Mouse (Mus musculus) limb, embryonic 13.5 days (tissue): ENCODE data around the gene Olfr320. TPM values are rescaled to one million over a fixed set of nuclear protein-coding genes. Genes with fewer than 3 reads are reported as not detected.
"Not testable (repeated sequence)": the region's sequence is repeated elsewhere in the genome, so short reads cannot be mapped to it uniquely, and the experiment has no call there.

Source experiments
- ATAC-seq: fragments of 200-750 bp; cut with Nextera tagmentation; 2 replicates; pipeline ENCODE4 v1.8.0; 2017; ENCODE audit warnings: low read depth, moderate number of reproducible peaks, moderate TSS enrichment; ENCODE audit not compliant: low FRiP score
- H3K27ac ChIP-seq: fragments of 300-500 bp; sonication (generic); 2 replicates; pipeline ENCODE4 v1.5.1; 2015; ENCODE audit warnings: inconsistent platforms, mild to moderate bottlenecking, moderate library complexity
- H3K27me3 ChIP-seq: fragments of 300-500 bp; sonication (generic); 2 replicates; pipeline ENCODE4 v1.6.1; 2015; ENCODE audit warnings: mild to moderate bottlenecking, inconsistent platforms
- H3K36me3 ChIP-seq: fragments of 300-500 bp; sonication (generic); 2 replicates; pipeline ENCODE4 v1.6.1; 2015; ENCODE audit warnings: inconsistent platforms, mild to moderate bottlenecking, moderate library complexity
- H3K4me1 ChIP-seq: fragments of 300-500 bp; sonication (generic); 2 replicates; pipeline ENCODE4 v1.6.1; 2015; ENCODE audit warnings: inconsistent platforms
- H3K4me2 ChIP-seq: fragments of 300-500 bp; sonication (generic); replicated peaks from 2 replicates; pipeline ENCODE4 v1.6.1; 2015; ENCODE audit warnings: inconsistent platforms, mild to moderate bottlenecking, moderate library complexity
- H3K4me3 ChIP-seq: fragments of 300-500 bp; sonication (generic); 2 replicates; pipeline ENCODE4 v1.5.1; 2015; ENCODE audit warnings: moderate library complexity, mild to moderate bottlenecking, inconsistent platforms
- H3K9ac ChIP-seq: fragments of 300-500 bp; sonication (generic); 2 replicates; pipeline ENCODE4 v1.6.1; 2015; ENCODE audit warnings: mild to moderate bottlenecking, inconsistent platforms
- H3K9me3 ChIP-seq: fragments of 300-500 bp; sonication (generic); 2 replicates; pipeline ENCODE4 v1.6.1; 2016; ENCODE audit warnings: inconsistent platforms
- WGBS: fragments of 180-500 bp; shearing (Covaris S2); methylation state at CpG from one replicate; pipeline ENCODE4 v1.1.7; 2015; 5-methylcytosine and 5-hydroxymethylcytosine counted together
- polyA plus RNA-seq: library from polyadenylated mRNA; unstranded; fragments of >200 nt; fragmentation: Nextera tagmentation; extraction: Ambion mirVana; gene quantifications from 2 replicates; pipeline ENCODE4 v1.2.1, GENCODE M21; 2015

The Olfr320 gene
- polyA plus RNA-seq, 1 experiment from 2014 or later, result not detected

DNA sequence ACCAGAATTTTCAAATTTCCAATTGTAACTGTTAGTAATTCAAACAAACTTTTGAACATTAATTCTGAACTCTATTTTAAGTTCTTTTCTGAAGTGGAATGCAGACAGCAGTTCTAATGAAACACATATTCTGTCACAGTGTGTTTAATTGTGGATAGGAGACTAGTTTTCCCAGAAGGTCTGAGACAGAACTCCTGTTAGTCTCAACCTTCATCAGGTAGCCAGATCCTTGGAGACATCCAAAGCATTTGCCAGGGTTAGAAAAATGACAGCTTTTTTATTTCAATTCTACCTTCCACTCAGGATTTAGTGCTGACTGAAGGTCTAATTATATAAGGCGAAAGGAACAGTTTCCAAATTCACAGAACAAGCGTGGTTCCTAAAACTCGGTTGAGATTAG is 18.0 kb downstream of the Olfr320 start, which contains the start of gene Olfr319:
Olfr319 (plus strand) TSS at position 301 of the 400 bp plus-strand sequence.
- H3K9me3 ChIP-seq, result peaks cover 14% of the 10 kb centered on the region; the same call in 1 of the 2 replicates
- H3K27ac ChIP-seq, result no peak within 1 kb of the TSS
- WGBS, result 81% methylated on average over 3 of the region's 3 CpGs
- H3K4me2 ChIP-seq, result no peak within 1 kb of the TSS
- no peak within 1 kb of the TSS for H3K9ac ChIP-seq
- no peaks in the 10 kb centered on the region for H3K4me1 ChIP-seq
- H3K27me3 ChIP-seq, result no peaks in the 10 kb centered on the region
- no peak within 1 kb of the TSS for H3K4me3 ChIP-seq
- no peak for ATAC-seq
- no peaks in the 10 kb centered on the region for H3K36me3 ChIP-seq

DNA sequence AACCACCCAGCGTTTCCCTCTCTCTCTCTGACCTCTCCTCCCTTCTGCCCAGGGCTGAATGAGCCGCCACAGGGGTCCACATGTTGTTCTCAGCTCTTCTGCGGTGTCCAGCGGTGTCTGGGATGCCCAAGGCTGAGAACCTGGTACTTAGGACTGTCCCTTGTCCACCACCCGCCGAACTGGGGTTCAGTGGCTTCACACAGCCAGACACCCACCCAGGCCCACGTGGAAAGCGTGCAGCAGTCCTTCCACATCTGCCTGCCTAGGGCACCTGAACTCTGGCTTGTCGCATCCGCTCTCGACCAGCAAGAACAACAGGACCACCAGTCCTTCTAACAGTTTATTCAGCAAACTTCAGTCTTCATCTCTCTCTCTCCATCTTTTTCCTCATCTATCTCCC is 28.2 kb downstream of the Olfr320 start:
- no peak overlapping the region for H3K4me2 ChIP-seq
- H3K36me3 ChIP-seq, result no peaks in the 10 kb centered on the region
- H3K27me3 ChIP-seq, result no peaks in the 10 kb centered on the region
- H3K9ac ChIP-seq, result no peak overlapping the region
- no peak overlapping the region for H3K27ac ChIP-seq
- no peaks in the 10 kb centered on the region for H3K4me1 ChIP-seq
- ATAC-seq, result no peak
- H3K4me3 ChIP-seq, result no peak overlapping the region
- 82% methylated on average over 11 of the region's 11 CpGs for WGBS
- H3K9me3 ChIP-seq, result no peaks in the 10 kb centered on the region

DNA sequence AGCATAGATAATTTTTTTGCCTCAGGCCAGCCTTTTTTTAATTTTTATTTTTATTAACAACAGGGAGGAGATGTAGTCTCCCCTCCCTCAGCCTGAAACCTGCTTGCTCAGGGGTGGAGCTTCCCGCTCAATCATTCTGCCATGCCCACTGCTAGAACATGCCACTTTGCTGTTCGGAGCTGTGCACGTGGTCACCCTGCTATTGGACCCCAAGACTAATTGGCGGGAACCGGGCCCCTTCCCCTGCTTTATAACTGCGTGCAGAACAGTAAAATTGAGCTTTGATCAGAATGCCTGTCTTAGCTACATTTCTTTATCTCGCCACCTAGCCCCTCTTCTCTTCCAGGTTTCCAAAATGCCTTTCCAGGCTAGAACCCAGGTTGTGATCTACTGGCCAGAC is 36.8 kb downstream of the Olfr320 start:
- not testable (repeated sequence) for H3K4me2 ChIP-seq, H3K27ac ChIP-seq, ATAC-seq, H3K36me3 ChIP-seq, H3K4me3 ChIP-seq, H3K27me3 ChIP-seq, H3K9me3 ChIP-seq, H3K9ac ChIP-seq, H3K4me1 ChIP-seq
- 92% methylated on average over 7 of the region's 7 CpGs for WGBS

DNA sequence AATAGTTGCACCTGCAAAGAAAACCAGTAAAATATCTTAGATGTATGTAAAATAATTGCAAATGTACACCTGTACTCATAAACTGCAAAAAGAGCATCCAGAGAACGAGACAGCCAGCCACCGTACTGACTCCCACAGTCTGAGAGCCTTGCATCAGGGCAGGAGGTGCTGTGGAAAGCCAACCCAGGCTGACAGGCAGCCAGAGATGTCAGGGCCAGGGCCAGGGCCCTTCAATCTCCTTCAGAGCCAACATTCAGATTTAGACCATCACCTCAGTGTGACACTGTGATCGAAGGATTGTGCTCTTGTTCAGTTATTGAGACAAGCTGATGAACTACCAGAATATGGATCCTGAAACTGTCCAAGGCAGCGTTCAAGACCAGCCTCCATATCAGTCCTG is 38.8 kb downstream of the Olfr320 start:
- H3K27me3 ChIP-seq, result no peaks in the 10 kb centered on the region
- no peaks in the 10 kb centered on the region for H3K36me3 ChIP-seq
- no peak overlapping the region for H3K9ac ChIP-seq
- 77% methylated on average over 4 of the region's 4 CpGs for WGBS
- no peak for ATAC-seq
- no peaks in the 10 kb centered on the region for H3K4me1 ChIP-seq
- no peak overlapping the region for H3K27ac ChIP-seq
- no peak overlapping the region for H3K4me2 ChIP-seq
- no peak overlapping the region for H3K4me3 ChIP-seq
- H3K9me3 ChIP-seq, result no peaks in the 10 kb centered on the region

DNA sequence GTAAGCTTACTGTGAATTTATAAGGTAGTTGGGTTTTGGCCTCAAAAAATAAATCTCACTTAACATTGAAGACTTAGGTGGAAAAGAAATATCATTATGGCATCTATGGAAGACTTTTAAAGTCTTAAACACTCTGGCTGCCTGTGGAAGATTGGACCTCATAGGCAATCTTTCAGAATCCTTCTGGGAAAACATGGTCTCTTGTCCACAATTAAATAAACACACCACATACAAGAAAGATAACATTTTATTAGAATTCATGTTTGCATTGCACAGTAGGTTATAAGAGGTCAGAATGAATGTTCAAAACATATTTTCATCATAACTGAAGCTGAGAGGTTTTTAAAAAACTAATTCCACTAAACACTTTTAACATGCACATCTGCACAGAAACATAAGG is 43.0 kb downstream of the Olfr320 start, which contains the start of gene Olfr318:
Olfr318 (minus strand) TSS at position 101 of the 400 bp plus-strand sequence.
- Histone ChIP-seq H3K4me2 (no peak within 1 kb of the TSS), H3K9ac (no peak within 1 kb of the TSS), H3K27ac (no peak within 1 kb of the TSS), H3K9me3 (no peaks in the 10 kb centered on the region), H3K4me3 (no peak within 1 kb of the TSS), H3K36me3 (no peaks in the 10 kb centered on the region), H3K4me1 (no peaks in the 10 kb centered on the region), H3K27me3 (no peaks in the 10 kb centered on the region)
- ATAC-seq, result no peak

DNA sequence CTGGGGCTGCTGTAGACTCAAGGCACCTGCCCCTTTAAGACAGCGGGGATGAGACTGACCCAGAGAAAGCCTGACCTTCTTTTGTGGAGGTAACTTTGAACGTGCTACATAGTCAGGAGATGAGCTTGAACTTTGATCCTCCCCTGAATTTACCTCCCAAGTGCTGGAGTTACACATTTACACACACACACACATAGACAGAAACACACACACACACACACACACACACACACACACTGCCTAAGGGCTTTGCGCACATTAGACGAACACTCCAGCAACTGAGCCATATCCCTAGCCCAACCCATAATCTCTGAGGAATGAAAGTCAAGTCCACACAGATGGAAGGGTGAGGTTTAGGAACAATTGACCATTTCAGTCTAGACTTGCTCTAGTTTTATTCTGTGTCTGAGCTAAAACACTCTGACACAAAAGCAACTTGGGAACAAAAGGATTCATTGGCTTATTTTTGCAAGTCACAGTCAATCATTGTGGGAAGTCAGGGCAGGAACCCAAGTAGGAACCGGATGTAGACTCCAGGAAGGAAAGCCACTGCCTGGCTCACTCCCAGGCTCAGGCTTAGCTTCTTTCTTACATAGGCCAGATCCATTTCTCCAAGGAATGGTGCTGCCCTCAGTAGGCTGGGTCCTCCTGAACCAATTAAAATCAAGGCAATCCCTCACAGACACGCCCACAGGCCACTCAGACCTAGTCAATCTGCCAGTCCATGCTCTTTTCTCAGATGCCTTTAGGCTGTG is 47.2 kb downstream of the Olfr320 start:
- H3K4me1 ChIP-seq, ATAC-seq, H3K4me2 ChIP-seq, H3K36me3 ChIP-seq, H3K9ac ChIP-seq, H3K9me3 ChIP-seq, H3K27me3 ChIP-seq, H3K4me3 ChIP-seq, H3K27ac ChIP-seq: not testable (repeated sequence)
- WGBS, result 81% methylated on average over 6 of the region's 6 CpGs

DNA sequence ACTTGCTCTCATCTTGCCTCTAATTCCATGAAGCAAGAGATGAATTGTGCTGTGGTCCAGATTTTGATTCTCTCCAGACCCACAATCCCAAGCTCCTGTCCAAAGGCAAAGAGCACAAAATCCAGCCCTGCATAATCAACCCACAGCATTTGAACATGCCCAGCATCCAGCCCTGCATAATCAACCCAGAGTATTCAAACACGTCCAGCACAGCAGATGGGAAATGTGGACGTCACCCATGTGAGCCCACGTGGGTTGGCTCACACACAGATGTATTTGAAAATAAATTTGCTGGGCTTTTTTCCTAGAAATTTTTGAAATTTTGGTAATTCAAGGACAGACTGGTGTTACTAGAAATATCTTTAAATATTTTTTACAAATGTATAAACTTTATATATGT is 52.5 kb downstream of the Olfr320 start:
- H3K4me2 ChIP-seq, result no peak overlapping the region
- H3K9me3 ChIP-seq, result no peaks in the 10 kb centered on the region
- ATAC-seq, result no peak
- no peaks in the 10 kb centered on the region for H3K27me3 ChIP-seq
- H3K4me3 ChIP-seq, result no peak overlapping the region
- 61% methylated on average over 3 of the region's 3 CpGs for WGBS
- H3K9ac ChIP-seq, result no peak overlapping the region
- no peaks in the 10 kb centered on the region for H3K36me3 ChIP-seq
- no peaks in the 10 kb centered on the region for H3K4me1 ChIP-seq
- H3K27ac ChIP-seq, result no peak overlapping the region

Other genes starting within 250 kb of the Olfr320 start
- gene Gm12253, start 248.5 kb upstream of the Olfr320 start, polyA plus RNA-seq, result not detected in 2 replicates
- not detected in 2 replicates for gene Lypd9, start 228.2 kb upstream of the Olfr320 start, polyA plus RNA-seq
- gene Olfr30, start 218.8 kb upstream of the Olfr320 start, polyA plus RNA-seq, result not detected in 2 replicates
- not detected in 2 replicates for gene Olfr332, start 188.5 kb upstream of the Olfr320 start, polyA plus RNA-seq
- not detected in 2 replicates for gene Olfr331, start 178.5 kb upstream of the Olfr320 start, polyA plus RNA-seq
- gene Olfr330, start 146.3 kb upstream of the Olfr320 start, polyA plus RNA-seq, result not detected in 2 replicates
- gene Olfr329-ps, start 134.7 kb upstream of the Olfr320 start, polyA plus RNA-seq, result not detected in 2 replicates
- gene Olfr328, start 125.5 kb upstream of the Olfr320 start, polyA plus RNA-seq, result 0.08 TPM in 1 of 2 replicates, not detected in the other
- not detected in 2 replicates for gene Olfr224, start 110.5 kb upstream of the Olfr320 start, polyA plus RNA-seq
- not detected in 2 replicates for gene Olfr325, start 103.4 kb upstream of the Olfr320 start, polyA plus RNA-seq
- gene Olfr324, start 86.0 kb upstream of the Olfr320 start, polyA plus RNA-seq, result not detected in 2 replicates
- not detected in 2 replicates for gene 2210407C18Rik, start 65.0 kb upstream of the Olfr320 start, polyA plus RNA-seq
- not detected in 2 replicates for gene Olfr323, start 50.6 kb upstream of the Olfr320 start, polyA plus RNA-seq
- 0.09 and 0.11 TPM in 2 replicates for gene Trim58, start 40.6 kb upstream of the Olfr320 start, polyA plus RNA-seq
- not detected in 2 replicates for gene Olfr322, start 22.3 kb upstream of the Olfr320 start, polyA plus RNA-seq
- not detected in 2 replicates for gene Olfr319, start 18.1 kb downstream of the Olfr320 start, polyA plus RNA-seq
- not detected in 2 replicates for gene Olfr318, start 42.9 kb downstream of the Olfr320 start, polyA plus RNA-seq
- not detected in 2 replicates for gene Olfr317, start 58.1 kb downstream of the Olfr320 start, polyA plus RNA-seq
- not detected in 2 replicates for gene Olfr316, start 71.6 kb downstream of the Olfr320 start, polyA plus RNA-seq
- gene Olfr315, start 92.1 kb downstream of the Olfr320 start, polyA plus RNA-seq, result not detected in 2 replicates
- not detected in 2 replicates for gene Olfr314, start 101.9 kb downstream of the Olfr320 start, polyA plus RNA-seq
- not detected in 2 replicates for gene Fam183b, start 120.9 kb downstream of the Olfr320 start, polyA plus RNA-seq
- not detected in 2 replicates for gene Olfr313, start 133.9 kb downstream of the Olfr320 start, polyA plus RNA-seq
- not detected in 2 replicates for gene Olfr312, start 148.1 kb downstream of the Olfr320 start, polyA plus RNA-seq
- gene Olfr311, start 158.2 kb downstream of the Olfr320 start, polyA plus RNA-seq, result not detected in 2 replicates
- gene Gm12258, start 166.1 kb downstream of the Olfr320 start, polyA plus RNA-seq, result 12.8 and 12.9 TPM in 2 replicates
- 8.0 and 10.9 TPM in 2 replicates for gene 2810021J22Rik, start 186.1 kb downstream of the Olfr320 start, polyA plus RNA-seq
- 6.2 and 7.1 TPM in 2 replicates for gene Zfp39, start 223.1 kb downstream of the Olfr320 start, polyA plus RNA-seq
- gene Btnl10, start 236.8 kb downstream of the Olfr320 start, polyA plus RNA-seq, result 0.11 TPM in 1 of 2 replicates, not detected in the other